Mouse (Mus musculus): ENCODE results near the gene Ssbp2.

The Ssbp2 gene

GRCm38 (mm10) chr13:91461711-91462351 lies 1.7 kb downstream of the Ssbp2 start:
- DNase-seq (ENCODE audit: low spot score in 2 of 2) = peak; percentile 23 to 30

GRCm38 (mm10) chr13:91462395-91462794 lies 2.3 kb downstream of the Ssbp2 start:
- no peak for DNase-seq (ENCODE audit: low spot score in 2 of 2)

GRCm38 (mm10) chr13:91462893-91463481 lies 2.9 kb downstream of the Ssbp2 start:
- no peak for DNase-seq (ENCODE audit: low spot score in 2 of 2)

- no peak for DNase-seq (ENCODE audit: low spot score in 2 of 2)
Observed at GRCm38 (mm10) chr13:91465002-91465715, 5.1 kb downstream of the Ssbp2 start.

- no peak for DNase-seq (ENCODE audit: low spot score in 2 of 2)
Observed at GRCm38 (mm10) chr13:91471566-91471965, 11.5 kb downstream of the Ssbp2 start.

GRCm38 (mm10) chr13:91471980-91472379 lies 11.9 kb downstream of the Ssbp2 start:
- no peak for DNase-seq (ENCODE audit: low spot score in 2 of 2)

GRCm38 (mm10) chr13:91473527-91473926 lies 13.4 kb downstream of the Ssbp2 start:
- DNase-seq (ENCODE audit: low spot score in 2 of 2) = peak in 1 of 2 experiments; percentile 41

GRCm38 (mm10) chr13:91474027-91474426 lies 13.9 kb downstream of the Ssbp2 start:
- DNase-seq (ENCODE audit: low spot score in 2 of 2) = no peak

- DNase-seq (ENCODE audit: low spot score in 2 of 2) = no peak
Observed at GRCm38 (mm10) chr13:91475888-91476287, 15.8 kb downstream of the Ssbp2 start.

- DNase-seq (ENCODE audit: low spot score in 2 of 2) = no peak
Observed at GRCm38 (mm10) chr13:91476596-91477100, 16.6 kb downstream of the Ssbp2 start.

- DNase-seq (ENCODE audit: low spot score in 2 of 2) = peak in 1 of 2 experiments; percentile 58
Observed at GRCm38 (mm10) chr13:91478011-91478410, 17.9 kb downstream of the Ssbp2 start.

- no peak for DNase-seq (ENCODE audit: low spot score in 2 of 2)
Observed at GRCm38 (mm10) chr13:91484303-91484702, 24.2 kb downstream of the Ssbp2 start.

- no peak for DNase-seq (ENCODE audit: low spot score in 2 of 2)
Observed at GRCm38 (mm10) chr13:91492133-91492532, 32.0 kb downstream of the Ssbp2 start.

GRCm38 (mm10) chr13:91497055-91497454 lies 37.0 kb downstream of the Ssbp2 start:
- no peak for DNase-seq (ENCODE audit: low spot score in 2 of 2)

GRCm38 (mm10) chr13:91501735-91502134 lies 41.7 kb downstream of the Ssbp2 start:
- DNase-seq (ENCODE audit: low spot score in 2 of 2) = no peak

- DNase-seq (ENCODE audit: low spot score in 2 of 2) = no peak
Observed at GRCm38 (mm10) chr13:91502642-91503373, 42.7 kb downstream of the Ssbp2 start.

GRCm38 (mm10) chr13:91508991-91509390 lies 48.9 kb downstream of the Ssbp2 start:
- no peak for DNase-seq (ENCODE audit: low spot score in 2 of 2)

GRCm38 (mm10) chr13:91509467-91509866 lies 49.4 kb downstream of the Ssbp2 start:
- DNase-seq (ENCODE audit: low spot score in 2 of 2) = no peak

- DNase-seq (ENCODE audit: low spot score in 2 of 2) = no peak
Observed at GRCm38 (mm10) chr13:91514979-91515378, 54.9 kb downstream of the Ssbp2 start.

- no peak for DNase-seq (ENCODE audit: low spot score in 2 of 2)
Observed at GRCm38 (mm10) chr13:91520073-91520750, 60.1 kb downstream of the Ssbp2 start.

GRCm38 (mm10) chr13:91520968-91521367 lies 60.9 kb downstream of the Ssbp2 start:
- no peak for DNase-seq (ENCODE audit: low spot score in 2 of 2)

All from cerebellum, postnatal 4 days (tissue).